Mouse (Mus musculus): ENCODE results near the gene Naf1.

DNA sequence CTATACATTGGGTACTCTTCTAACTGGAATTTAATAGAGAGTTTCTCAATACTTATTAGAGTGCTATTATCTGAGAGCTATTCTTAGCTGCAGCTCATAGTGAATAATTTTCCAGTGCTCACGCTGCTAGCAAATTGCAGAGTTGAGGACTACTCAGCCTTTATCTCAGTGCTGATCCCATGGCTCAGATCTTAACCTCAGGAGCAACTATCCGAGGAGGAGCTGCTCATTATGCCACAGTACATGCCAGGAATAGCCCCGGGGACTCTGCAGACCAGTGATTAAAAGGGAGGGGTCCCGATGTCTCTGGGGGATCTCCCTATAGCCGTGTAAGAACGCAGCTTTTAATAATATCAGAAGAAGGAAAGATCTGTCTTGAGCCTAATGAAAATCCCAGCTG, 50.7 kb downstream of the Naf1 start:
- TF ChIP-seq CTCF (IDR thresholded peaks at IDR 0.05; ENCODE audit: control insufficient read depth, insufficient read depth, low read length), result no peak
- no peak for TF ChIP-seq POLR2A (IDR thresholded peaks at IDR 0.05; ENCODE audit: borderline replicate concordance, control insufficient read depth, low read depth, low read length)
